Mouse (Mus musculus) erythroblast, embryonic 14.5 days (primary cell): ENCODE results near the gene Wipi2.

Source experiments
- GATA1 ChIP-seq: IDR thresholded peaks from 2 replicates; pipeline ENCODE4 v1.6.1; 2012; ENCODE audit warnings: low read length, inconsistent platforms, mixed read lengths
- TAL1 ChIP-seq: IDR thresholded peaks from 3 replicates; pipeline ENCODE4 v1.6.1; 2012; ENCODE audit warnings: low read length, inconsistent platforms, mixed read lengths

GRCm38 (mm10) chr5:142694627-142695340 is 67.3 kb downstream of the Wipi2 start:
- TF ChIP-seq TAL1, result no peak
- no peak for TF ChIP-seq GATA1
